Mouse (Mus musculus) kidney, postnatal 25 days (tissue): ENCODE measurements at regions not wholly inside any gene's neighbourhood (a gene's known extent, or its start where the extent isn't known, plus 50 kb on each side); places are given as distances from the start of the nearest gene placed in this dataset.
A peak's percentile ranks its signal among the peaks of the same experiment; 100 is the strongest.

Experiments
- DNase-seq, 2 experiments: peaks; one replicate each; pipeline ENCODE4 v3.0.0; 2021; ENCODE audit warnings: mixed read lengths in 2 of 2

- DNase-seq, result no peak
These were observed 95.4 kb downstream of the Zfp36l1 start for GRCm38 (mm10) chr12:80017376-80017929.

GRCm38 (mm10) chr12:80015938-80016337, 96.9 kb downstream of the Zfp36l1 start:
- DNase-seq, result no peak

- DNase-seq, result no peak
These were observed 98.2 kb downstream of the Zfp36l1 start for GRCm38 (mm10) chr12:80014598-80014983.

- DNase-seq, result peak; percentile 68 to 83
These were observed 98.8 kb downstream of the Zfp36l1 start for GRCm38 (mm10) chr12:80013904-80014597.

- no peak for DNase-seq
These were observed 99.3 kb downstream of the Zfp36l1 start for GRCm38 (mm10) chr12:80013577-80013903.

GRCm38 (mm10) chr12:80011916-80012315, 100.9 kb downstream of the Zfp36l1 start:
- DNase-seq, result no peak

GRCm38 (mm10) chr12:80010947-80011346, 101.9 kb downstream of the Zfp36l1 start:
- DNase-seq, result no peak

- no peak for DNase-seq
These were observed 102.6 kb downstream of the Zfp36l1 start for GRCm38 (mm10) chr12:80010220-80010619.

- no peak for DNase-seq
These were observed 105.0 kb downstream of the Zfp36l1 start for GRCm38 (mm10) chr12:80007849-80008248.

- no peak for DNase-seq
These were observed 107.4 kb downstream of the Zfp36l1 start for GRCm38 (mm10) chr12:80005227-80005919.

GRCm38 (mm10) chr12:80004575-80004974, 108.2 kb downstream of the Zfp36l1 start:
- no peak for DNase-seq

- no peak for DNase-seq
These were observed 109.3 kb downstream of the Zfp36l1 start for GRCm38 (mm10) chr12:80003486-80003885.

GRCm38 (mm10) chr12:80002474-80003125, 110.2 kb downstream of the Zfp36l1 start:
- no peak for DNase-seq

- DNase-seq, result peak; percentile 74 to 87
These were observed 111.0 kb downstream of the Zfp36l1 start for GRCm38 (mm10) chr12:80001794-80002193.

GRCm38 (mm10) chr12:79999868-80000370, 112.9 kb downstream of the Zfp36l1 start:
- DNase-seq, result no peak

GRCm38 (mm10) chr12:79998788-79999187, 114.0 kb downstream of the Zfp36l1 start:
- no peak for DNase-seq

- no peak for DNase-seq
These were observed 114.5 kb downstream of the Zfp36l1 start for GRCm38 (mm10) chr12:79998339-79998738.

GRCm38 (mm10) chr12:79997201-79997600, 115.6 kb downstream of the Zfp36l1 start:
- no peak for DNase-seq

GRCm38 (mm10) chr12:79995521-79996094, 117.2 kb downstream of the Zfp36l1 start:
- DNase-seq, result no peak

GRCm38 (mm10) chr12:79993821-79994571, 118.8 kb downstream of the Zfp36l1 start:
- peak in 1 of 2 experiments; percentile 13 for DNase-seq

GRCm38 (mm10) chr12:79991279-79991678, 121.5 kb downstream of the Zfp36l1 start:
- DNase-seq, result no peak

GRCm38 (mm10) chr12:79990751-79991150, 122.1 kb downstream of the Zfp36l1 start:
- DNase-seq, result no peak
